Mouse (Mus musculus) midbrain, embryonic 11.5 days (tissue): Measurements from ENCODE around the gene Trpm6. TPM values are rescaled to one million over a fixed set of nuclear protein-coding genes. Genes with fewer than 3 reads are reported as not detected.

Experiments used
- ATAC-seq: fragments of 200-750 bp; cut with Nextera tagmentation; 2 replicates; pipeline ENCODE4 v1.8.0; 2017; ENCODE audit warnings: moderate TSS enrichment, moderate library complexity; ENCODE audit not compliant: low FRiP score
- DNase-seq: peaks from one replicate; pipeline ENCODE4 v3.0.0; 2015; ENCODE audit warnings: low spot score; ENCODE audit errors: missing footprints
- H3K27ac ChIP-seq: fragments of 300-500 bp; sonication (generic); 2 replicates; pipeline ENCODE4 v1.5.1; 2014; ENCODE audit warnings: low read depth, low read length
- H3K27me3 ChIP-seq: fragments of 300-500 bp; sonication (generic); 2 replicates; pipeline ENCODE4 v1.6.1; 2014; ENCODE audit warnings: mild to moderate bottlenecking, low read length, moderate library complexity, mixed read lengths; ENCODE audit not compliant: control insufficient read depth, insufficient read depth
- H3K36me3 ChIP-seq: fragments of 300-500 bp; sonication (generic); 2 replicates; pipeline ENCODE4 v1.6.1; 2014; ENCODE audit warnings: mild to moderate bottlenecking, low read length, moderate library complexity, mixed read lengths; ENCODE audit not compliant: control insufficient read depth, insufficient read depth
- H3K4me1 ChIP-seq: fragments of 300-500 bp; sonication (generic); 2 replicates; pipeline ENCODE4 v1.6.1; 2014; ENCODE audit warnings: low read length; ENCODE audit not compliant: control insufficient read depth, insufficient read depth
- H3K4me2 ChIP-seq: fragments of 300-500 bp; sonication (generic); 2 replicates; pipeline ENCODE4 v1.6.1; 2014; ENCODE audit warnings: mild to moderate bottlenecking, moderate library complexity
- H3K4me3 ChIP-seq: fragments of 300-500 bp; sonication (generic); 2 replicates; pipeline ENCODE4 v1.5.1; 2014; ENCODE audit warnings: low read depth, low read length
- H3K9ac ChIP-seq: fragments of 300-500 bp; sonication (generic); 2 replicates; pipeline ENCODE4 v1.6.1; 2014; ENCODE audit warnings: low read length
- H3K9me3 ChIP-seq: fragments of 300-500 bp; sonication (generic); 2 replicates; pipeline ENCODE4 v1.6.1; 2016; ENCODE audit warnings: low read length; ENCODE audit not compliant: control insufficient read depth
- whole genome bisulfite sequencing: fragments of 180-500 bp; shearing (Covaris S2); extraction: QIAGEN DNeasy Blood & Tissue Kit; methylation state at CpG from one replicate; pipeline ENCODE4 v1.1.7; 2014; 5-methylcytosine and 5-hydroxymethylcytosine counted together
- polyA plus RNA-seq: library from polyadenylated mRNA; unstranded; fragments of >200 nt; fragmentation: Nextera tagmentation; extraction: Ambion mirVana; gene quantifications from 2 replicates; pipeline ENCODE4 v1.2.1, GENCODE M21; 2014

The Trpm6 gene
- polyA plus RNA-seq, 1 experiment from 2014 or later, result 0.59 TPM

- Histone ChIP-seq H3K4me2 (no peak overlapping the region), H3K4me1 (no peaks in the 10 kb centered on the region), H3K9ac (no peak overlapping the region), H3K27me3 (no peaks in the 10 kb centered on the region), H3K27ac (no peak overlapping the region), H3K9me3 (no peaks in the 10 kb centered on the region), H3K36me3 (no peaks in the 10 kb centered on the region), H3K4me3 (no peak overlapping the region)
- ATAC-seq, result no peak
- WGBS, result 92% methylated on average over 2 of the region's 2 CpGs
- DNase-seq, result no peak
Observed at GRCm38 (mm10) chr19:18725186-18725585, 24.6 kb upstream of the Trpm6 start.

DNA sequence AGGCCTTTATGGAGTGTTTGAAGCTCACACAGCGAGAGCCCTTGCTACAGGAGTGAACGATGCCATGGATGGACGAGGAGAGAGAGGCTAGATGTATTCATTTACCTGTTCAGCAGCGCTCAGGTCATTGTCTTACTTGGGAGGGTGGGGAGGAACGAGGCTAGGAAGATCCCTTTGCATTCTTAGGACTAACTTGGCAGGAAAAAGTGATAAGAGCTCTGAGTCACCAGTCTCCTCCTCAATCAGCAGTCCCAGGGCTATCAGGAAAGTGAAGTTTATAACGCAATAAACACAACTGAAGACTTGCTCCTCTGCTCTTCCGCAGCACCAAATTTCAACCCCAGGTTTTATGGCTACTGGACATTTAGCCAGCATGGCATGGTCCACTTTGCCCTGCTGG lies 19.5 kb upstream of the Trpm6 start:
- Histone ChIP-seq H3K4me2 (no peak overlapping the region), H3K27ac (no peak overlapping the region), H3K36me3 (no peaks in the 10 kb centered on the region), H3K9me3 (no peaks in the 10 kb centered on the region), H3K4me1 (no peaks in the 10 kb centered on the region), H3K4me3 (no peak overlapping the region), H3K9ac (no peak overlapping the region), H3K27me3 (no peaks in the 10 kb centered on the region)
- ATAC-seq (no peak), DNase-seq (no peak)
- WGBS, result 82% methylated on average over 7 of the region's 7 CpGs

DNA sequence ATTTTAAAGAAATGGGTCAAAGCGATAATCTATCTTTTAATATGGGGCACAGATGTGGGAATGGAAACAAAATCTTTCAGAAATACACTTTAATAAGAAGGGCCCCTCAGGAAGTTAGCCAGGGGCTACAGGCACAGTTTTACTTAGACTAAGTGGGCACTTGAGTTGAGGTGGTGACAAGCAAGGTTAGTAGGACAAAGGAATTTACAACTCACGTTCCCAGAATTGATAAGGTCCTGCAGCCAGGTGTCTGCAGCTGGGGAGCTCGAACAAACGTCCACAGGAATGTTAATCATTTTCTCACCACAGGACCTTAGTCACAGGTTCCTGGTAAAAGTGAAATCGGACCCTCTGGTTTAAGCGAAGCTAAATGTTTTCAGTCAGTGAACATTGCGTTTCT lies 18.7 kb upstream of the Trpm6 start:
- Histone ChIP-seq H3K4me3 (no peak overlapping the region), H3K4me2 (no peak overlapping the region), H3K27me3 (no peaks in the 10 kb centered on the region), H3K4me1 (no peaks in the 10 kb centered on the region), H3K36me3 (no peaks in the 10 kb centered on the region), H3K9me3 (no peaks in the 10 kb centered on the region), H3K9ac (no peak overlapping the region), H3K27ac (no peak overlapping the region)
- DNase-seq (no peak), ATAC-seq (no peak)
- WGBS, result 58% methylated on average over 7 of the region's 7 CpGs

GRCm38 (mm10) chr19:18735901-18736300 lies 13.9 kb upstream of the Trpm6 start:
- Histone ChIP-seq H3K4me3 (no peak overlapping the region), H3K27ac (no peak overlapping the region), H3K9me3 (no peaks in the 10 kb centered on the region), H3K36me3 (no peaks in the 10 kb centered on the region), H3K4me1 (no peaks in the 10 kb centered on the region), H3K9ac (no peak overlapping the region), H3K27me3 (no peaks in the 10 kb centered on the region), H3K4me2 (no peak overlapping the region)
- WGBS, result 95% methylated on average over 4 of the region's 4 CpGs
- DNase-seq, result no peak
- ATAC-seq, result no peak

- Histone ChIP-seq H3K36me3 (no peaks in the 10 kb centered on the region), H3K9me3 (no peaks in the 10 kb centered on the region), H3K27me3 (no peaks in the 10 kb centered on the region), H3K27ac (no peak overlapping the region), H3K4me3 (no peak overlapping the region), H3K9ac (no peak overlapping the region), H3K4me1 (no peaks in the 10 kb centered on the region), H3K4me2 (no peak overlapping the region)
- no peak for ATAC-seq
- WGBS, result 91% methylated on average over 7 of the region's 7 CpGs
- DNase-seq, result no peak
Observed at GRCm38 (mm10) chr19:18739146-18739545, 10.6 kb upstream of the Trpm6 start.

GRCm38 (mm10) chr19:18743946-18744345 lies 5.8 kb upstream of the Trpm6 start:
- H3K9me3 ChIP-seq, result no peaks in the 10 kb centered on the region
- H3K4me3 ChIP-seq, result no peak overlapping the region
- no peak overlapping the region for H3K9ac ChIP-seq
- DNase-seq (no peak), ATAC-seq (no peak)
- no peaks in the 10 kb centered on the region for H3K4me1 ChIP-seq
- no peaks in the 10 kb centered on the region for H3K36me3 ChIP-seq
- 83% methylated on average over 5 of the region's 5 CpGs for WGBS
- no peak overlapping the region for H3K27ac ChIP-seq
- no peaks in the 10 kb centered on the region for H3K27me3 ChIP-seq
- H3K4me2 ChIP-seq, result no peak overlapping the region

- WGBS, result 89% methylated on average over 5 of the region's 5 CpGs
- no peak for ATAC-seq
- Histone ChIP-seq H3K27ac (no peak overlapping the region), H3K9me3 (no peaks in the 10 kb centered on the region), H3K9ac (no peak overlapping the region), H3K4me2 (no peak overlapping the region), H3K4me1 (no peaks in the 10 kb centered on the region), H3K27me3 (peaks cover 4% of the 10 kb centered on the region; the same call in 1 of the 2 replicates), H3K36me3 (no peaks in the 10 kb centered on the region), H3K4me3 (no peak overlapping the region)
- no peak for DNase-seq
Observed at GRCm38 (mm10) chr19:18746576-18747340, 3.0 kb upstream of the Trpm6 start.

- no peaks in the 10 kb centered on the region for H3K4me1 ChIP-seq
- DNase-seq (no peak), ATAC-seq (no peak)
- no peak overlapping the region for H3K9ac ChIP-seq
- no peak overlapping the region for H3K4me2 ChIP-seq
- H3K27me3 ChIP-seq, result peaks cover 4% of the 10 kb centered on the region; the same call in 1 of the 2 replicates
- H3K4me3 ChIP-seq, result no peak overlapping the region
- no peaks in the 10 kb centered on the region for H3K36me3 ChIP-seq
- no peaks in the 10 kb centered on the region for H3K9me3 ChIP-seq
- H3K27ac ChIP-seq, result no peak overlapping the region
- 87% methylated on average over 4 of the region's 4 CpGs for WGBS
Observed at GRCm38 (mm10) chr19:18747379-18747778, 2.4 kb upstream of the Trpm6 start.

DNA sequence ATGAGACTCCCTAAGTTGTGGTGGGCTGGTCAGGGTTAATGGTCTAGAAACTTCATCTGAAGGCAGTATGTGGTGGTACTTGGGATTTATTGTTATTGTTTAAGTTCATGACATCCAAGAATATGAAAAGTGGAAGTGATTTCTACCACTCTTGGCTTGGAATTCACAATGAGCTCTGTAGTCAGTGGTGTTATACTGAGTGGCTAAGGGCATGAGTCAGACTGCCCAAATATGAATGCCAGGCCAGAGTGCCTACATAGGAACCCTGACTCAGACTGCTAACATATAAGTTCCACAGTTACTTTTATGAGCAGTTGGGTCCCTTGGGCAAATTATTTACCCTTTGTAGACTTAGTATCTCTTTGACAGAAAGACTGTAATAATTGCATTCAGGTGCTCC lies 7.4 kb downstream of the Trpm6 start:
- H3K27me3 ChIP-seq, result no peaks in the 10 kb centered on the region
- DNase-seq, result no peak
- H3K9ac ChIP-seq, result no peak overlapping the region
- no peak overlapping the region for H3K4me3 ChIP-seq
- peaks cover 6% of the 10 kb centered on the region for H3K4me1 ChIP-seq
- ATAC-seq, result no peak
- no peak overlapping the region for H3K27ac ChIP-seq
- no peak overlapping the region for H3K4me2 ChIP-seq
- H3K36me3 ChIP-seq, result no peaks in the 10 kb centered on the region
- H3K9me3 ChIP-seq, result no peaks in the 10 kb centered on the region
